Mouse (Mus musculus) limb, embryonic 13.5 days (tissue): ENCODE data around the gene Mslnl. TPM values are rescaled to one million over a fixed set of nuclear protein-coding genes. Genes with fewer than 3 reads are reported as not detected.
A peak's percentile ranks its signal among the peaks of the same experiment; 100 is the strongest.

Source experiments
- ATAC-seq: fragments of 200-750 bp; cut with Nextera tagmentation; 2 replicates; pipeline ENCODE4 v1.8.0; 2017; ENCODE audit warnings: low read depth, moderate number of reproducible peaks, moderate TSS enrichment; ENCODE audit not compliant: low FRiP score
- H3K27ac ChIP-seq: fragments of 300-500 bp; sonication (generic); 2 replicates; pipeline ENCODE4 v1.5.1; 2015; ENCODE audit warnings: inconsistent platforms, mild to moderate bottlenecking, moderate library complexity
- H3K27me3 ChIP-seq: fragments of 300-500 bp; sonication (generic); 2 replicates; pipeline ENCODE4 v1.6.1; 2015; ENCODE audit warnings: mild to moderate bottlenecking, inconsistent platforms
- H3K36me3 ChIP-seq: fragments of 300-500 bp; sonication (generic); 2 replicates; pipeline ENCODE4 v1.6.1; 2015; ENCODE audit warnings: inconsistent platforms, mild to moderate bottlenecking, moderate library complexity
- H3K4me1 ChIP-seq: fragments of 300-500 bp; sonication (generic); 2 replicates; pipeline ENCODE4 v1.6.1; 2015; ENCODE audit warnings: inconsistent platforms
- H3K4me2 ChIP-seq: fragments of 300-500 bp; sonication (generic); replicated peaks from 2 replicates; pipeline ENCODE4 v1.6.1; 2015; ENCODE audit warnings: inconsistent platforms, mild to moderate bottlenecking, moderate library complexity
- H3K4me3 ChIP-seq: fragments of 300-500 bp; sonication (generic); 2 replicates; pipeline ENCODE4 v1.5.1; 2015; ENCODE audit warnings: moderate library complexity, mild to moderate bottlenecking, inconsistent platforms
- H3K9ac ChIP-seq: fragments of 300-500 bp; sonication (generic); 2 replicates; pipeline ENCODE4 v1.6.1; 2015; ENCODE audit warnings: mild to moderate bottlenecking, inconsistent platforms
- H3K9me3 ChIP-seq: fragments of 300-500 bp; sonication (generic); 2 replicates; pipeline ENCODE4 v1.6.1; 2016; ENCODE audit warnings: inconsistent platforms
- WGBS: fragments of 180-500 bp; shearing (Covaris S2); methylation state at CpG from one replicate; pipeline ENCODE4 v1.1.7; 2015; 5-methylcytosine and 5-hydroxymethylcytosine counted together
- microRNA-seq: library from miRNA; unstranded; fragments of <30 nt; microRNA quantifications from one replicate; pipeline ENCODE4, GENCODE M21; 2016
- polyA plus RNA-seq: library from polyadenylated mRNA; unstranded; fragments of >200 nt; fragmentation: Nextera tagmentation; extraction: Ambion mirVana; gene quantifications from 2 replicates; pipeline ENCODE4 v1.2.1, GENCODE M21; 2015

The Mslnl gene
- polyA plus RNA-seq, 1 experiment from 2014 or later, result not detected

DNA sequence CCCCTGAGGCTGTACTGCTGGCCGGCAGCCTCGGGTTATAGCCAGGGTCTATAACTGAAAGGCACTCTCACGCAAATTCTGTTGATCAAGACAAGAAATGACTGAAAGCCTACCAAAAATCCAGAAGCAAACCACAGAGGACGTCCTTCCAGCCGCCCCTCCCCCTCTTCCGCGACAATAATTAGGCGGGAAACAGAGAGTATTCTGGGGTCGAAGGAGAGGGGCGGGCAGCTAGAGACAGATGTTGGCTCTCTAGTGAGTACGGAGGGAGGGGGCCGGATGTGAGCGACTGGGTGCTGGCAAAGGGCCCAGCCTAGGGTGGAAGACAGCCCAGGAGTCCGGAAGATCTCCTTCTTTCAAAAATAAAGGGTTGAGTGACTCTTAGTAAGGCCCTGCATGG lies 56.8 kb downstream of the Mslnl start, which contains the start of gene Fam173a:
Gene Fam173a, minus strand, starts transcription at position 287 of the 400 bp plus-strand sequence.
- Histone ChIP-seq H3K36me3 (peaks cover 20% of the 10 kb centered on the region), H3K4me2 (peak within 1 kb of the TSS; percentile 92), H3K4me3 (peak within 1 kb of the TSS; percentile 87), H3K4me1 (peaks cover 53% of the 10 kb centered on the region), H3K27me3 (no peaks in the 10 kb centered on the region), H3K9me3 (no peaks in the 10 kb centered on the region), H3K9ac (peak within 1 kb of the TSS; percentile 81), H3K27ac (peak within 1 kb of the TSS; percentile 91)
- ATAC-seq, result peak; percentile 51
- 0% methylated on average over 14 of the region's 14 CpGs for WGBS

GRCm38 (mm10) chr17:25794197-25794596 lies 58.4 kb downstream of the Mslnl start:
- no peak overlapping the region for H3K4me2 ChIP-seq
- H3K4me3 ChIP-seq, result no peak overlapping the region
- H3K36me3 ChIP-seq, result peaks cover 8% of the 10 kb centered on the region
- H3K9me3 ChIP-seq, result no peaks in the 10 kb centered on the region
- peaks cover 54% of the 10 kb centered on the region for H3K4me1 ChIP-seq
- no peak overlapping the region for H3K9ac ChIP-seq
- 82% methylated on average over 13 of the region's 13 CpGs for WGBS
- no peak overlapping the region for H3K27ac ChIP-seq
- no peak for ATAC-seq
- H3K27me3 ChIP-seq, result no peaks in the 10 kb centered on the region

- Histone ChIP-seq H3K4me1 (peaks cover 54% of the 10 kb centered on the region), H3K27me3 (no peaks in the 10 kb centered on the region), H3K36me3 (no peaks in the 10 kb centered on the region; the same call in 1 of the 2 replicates), H3K9ac (peak overlapping the region; percentile 81; the same call in 1 of the 2 replicates), H3K4me3 (0 out of 2 replicates have a peak overlapping the region, but pooled peaks have one; percentile 77), H3K4me2 (peak overlapping the region; percentile 91), H3K9me3 (no peaks in the 10 kb centered on the region), H3K27ac (no peak overlapping the region)
- 82% methylated on average over 17 of the region's 17 CpGs for WGBS
- no peak for ATAC-seq
Observed at GRCm38 (mm10) chr17:25794998-25795397, 59.2 kb downstream of the Mslnl start.

- H3K9me3 ChIP-seq, result no peaks in the 10 kb centered on the region
- 0 out of 2 replicates have a peak within 1 kb of the TSS, but pooled peaks have one; percentile 17 for H3K27ac ChIP-seq
- peak within 1 kb of the TSS; percentile 91 for H3K4me2 ChIP-seq
- ATAC-seq, result no peak
- no peaks in the 10 kb centered on the region for H3K27me3 ChIP-seq
- peaks cover 51% of the 10 kb centered on the region for H3K4me1 ChIP-seq
- H3K4me3 ChIP-seq, result peak within 1 kb of the TSS; percentile 77
- H3K9ac ChIP-seq, result peak within 1 kb of the TSS; percentile 81
- H3K36me3 ChIP-seq, result no peaks in the 10 kb centered on the region
- 8% methylated on average over 6 of the region's 6 CpGs for WGBS
Observed at GRCm38 (mm10) chr17:25795609-25796092, 59.8 kb downstream of the Mslnl start, which contains the start of gene AC134908.4. AC134908.4 (minus strand) TSS chr17:25795659.

GRCm38 (mm10) chr17:25796211-25796771 lies 60.4 kb downstream of the Mslnl start:
- H3K27me3 ChIP-seq, result peaks cover 1% of the 10 kb centered on the region; the same call in 1 of the 2 replicates
- peaks cover 45% of the 10 kb centered on the region for H3K4me1 ChIP-seq
- WGBS, result under 1% methylated on average over 37 of the region's 37 CpGs
- peak overlapping the region; percentile 91 for H3K4me2 ChIP-seq
- ATAC-seq, result 0 out of 2 replicates have a peak, but pooled peaks have one; percentile 3
- peak overlapping the region; percentile 77 for H3K4me3 ChIP-seq
- H3K9ac ChIP-seq, result peak overlapping the region; percentile 81
- H3K9me3 ChIP-seq, result no peaks in the 10 kb centered on the region
- H3K36me3 ChIP-seq, result no peaks in the 10 kb centered on the region
- H3K27ac ChIP-seq, result peak overlapping the region; percentile 17; the same call in 1 of the 2 replicates

GRCm38 (mm10) chr17:25796951-25797369 lies 61.1 kb downstream of the Mslnl start, which contains the start of gene Metrn:
Metrn (minus strand) TSS chr17:25797136.
- Histone ChIP-seq H3K4me3 (peak within 1 kb of the TSS; percentile 77), H3K36me3 (no peaks in the 10 kb centered on the region), H3K27ac (peak within 1 kb of the TSS; percentile 17; the same call in 1 of the 2 replicates), H3K9ac (peak within 1 kb of the TSS; percentile 81), H3K9me3 (no peaks in the 10 kb centered on the region), H3K27me3 (peaks cover 5% of the 10 kb centered on the region; the same call in 1 of the 2 replicates), H3K4me2 (peak within 1 kb of the TSS; percentile 91), H3K4me1 (peaks cover 39% of the 10 kb centered on the region)
- ATAC-seq, result peak; percentile 85
- WGBS, result under 1% methylated on average over 35 of the region's 35 CpGs

Small RNA genes lying within 50 kb of the gene (microRNA-seq; reads per million reads assigned to microRNA genes)
- gene Gm25083 (not detected), gene Mir6966 (not detected)

Other genes starting within 250 kb of the Mslnl start
- 0.24 and 0.29 TPM in 2 replicates for gene Sstr5, start 238.8 kb upstream of the Mslnl start, polyA plus RNA-seq
- 15.0 and 16.5 TPM in 2 replicates for gene Sox8, start 165.4 kb upstream of the Mslnl start, polyA plus RNA-seq
- 31.2 and 33.2 TPM in 2 replicates for gene Lmf1, start 157.0 kb upstream of the Mslnl start, polyA plus RNA-seq
- gene Gng13, start 18.9 kb upstream of the Mslnl start, polyA plus RNA-seq, result 1.7 and 2.6 TPM in 2 replicates
- gene Chtf18, start 8.6 kb upstream of the Mslnl start, polyA plus RNA-seq, result 32.2 and 34.8 TPM in 2 replicates
- 25.8 and 27.0 TPM in 2 replicates for gene Rpusd1, start 8.4 kb upstream of the Mslnl start, polyA plus RNA-seq
- not detected in 2 replicates for gene Msln, start 18.3 kb downstream of the Mslnl start, polyA plus RNA-seq
- gene Narfl, start 37.7 kb downstream of the Mslnl start, polyA plus RNA-seq, result 25.5 and 25.7 TPM in 2 replicates
- gene Haghl, start 49.6 kb downstream of the Mslnl start, polyA plus RNA-seq, result 85.1 and 98.6 TPM in 2 replicates
- 0.27 and 0.31 TPM in 2 replicates for gene Ccdc78, start 50.5 kb downstream of the Mslnl start, polyA plus RNA-seq
- 65.5 and 73.1 TPM in 2 replicates for gene Fam173a, start 56.9 kb downstream of the Mslnl start, polyA plus RNA-seq
- 2.2 TPM in 1 of 2 replicates, not detected in the other for gene AC134908.4, start 59.6 kb downstream of the Mslnl start, polyA plus RNA-seq
- gene Metrn, start 61.1 kb downstream of the Mslnl start, polyA plus RNA-seq, result 50.7 and 52.5 TPM in 2 replicates
- gene Fbxl16, start 73.0 kb downstream of the Mslnl start, polyA plus RNA-seq, result 2.2 and 2.8 TPM in 2 replicates
- 25.2 and 27.7 TPM in 2 replicates for gene Wdr24, start 87.6 kb downstream of the Mslnl start, polyA plus RNA-seq
- 57.9 and 60.7 TPM in 2 replicates for gene Jmjd8, start 92.8 kb downstream of the Mslnl start, polyA plus RNA-seq
- 359 and 366 TPM in 2 replicates for gene Stub1, start 97.4 kb downstream of the Mslnl start, polyA plus RNA-seq
- 1.4 and 1.6 TPM in 2 replicates for gene Rhbdl1, start 101.3 kb downstream of the Mslnl start, polyA plus RNA-seq
- gene Gm20683, start 105.7 kb downstream of the Mslnl start, polyA plus RNA-seq, result 1.5 and 1.9 TPM in 2 replicates
- 25.7 and 26.8 TPM in 2 replicates for gene Rhot2, start 108.8 kb downstream of the Mslnl start, polyA plus RNA-seq
- 24.9 and 26.2 TPM in 2 replicates for gene Wdr90, start 125.5 kb downstream of the Mslnl start, polyA plus RNA-seq
- 9.8 and 12.2 TPM in 2 replicates for gene Mcrip2, start 132.7 kb downstream of the Mslnl start, polyA plus RNA-seq
- gene Mettl26, start 139.0 kb downstream of the Mslnl start, polyA plus RNA-seq, result 56.1 and 56.2 TPM in 2 replicates
- 0.41 and 0.57 TPM in 2 replicates for gene Wfikkn1, start 144.8 kb downstream of the Mslnl start, polyA plus RNA-seq
- gene Rab40c, start 183.7 kb downstream of the Mslnl start, polyA plus RNA-seq, result 33.4 and 37.6 TPM in 2 replicates
- 50.2 and 50.5 TPM in 2 replicates for gene Pigq, start 208.9 kb downstream of the Mslnl start, polyA plus RNA-seq
- gene Nhlrc4, start 208.9 kb downstream of the Mslnl start, polyA plus RNA-seq, result not detected in 2 replicates
- 0.19 and 0.31 TPM in 2 replicates for gene A930017K11Rik, start 216.5 kb downstream of the Mslnl start, polyA plus RNA-seq
- 24.8 and 25.4 TPM in 2 replicates for gene Capn15, start 249.8 kb downstream of the Mslnl start, polyA plus RNA-seq